ENCODE assay signal across 10 mouse cellular contexts in the genomic region with DNA sequence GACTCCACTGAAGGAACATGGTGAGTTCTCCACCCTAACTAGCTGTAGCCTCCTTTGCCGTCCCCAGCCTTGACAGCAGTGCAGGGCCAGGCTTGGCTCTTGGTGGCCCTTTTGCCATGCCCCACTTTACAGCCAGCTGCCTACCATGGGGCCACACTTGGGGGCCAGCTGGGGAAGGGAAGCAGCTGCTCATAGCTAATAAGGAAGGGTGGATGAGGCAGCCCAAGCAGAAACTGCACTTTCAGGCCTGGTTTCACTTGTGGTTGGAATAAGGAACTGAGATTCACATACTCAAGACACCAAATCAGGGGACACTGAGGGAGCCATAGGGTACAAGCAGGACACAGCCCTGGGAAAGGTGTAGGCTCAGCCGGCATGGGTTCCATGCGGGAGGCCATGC. TPM values are rescaled to one million over a fixed set of nuclear protein-coding genes. Genes with fewer than 3 reads are reported as not detected.
A peak's percentile ranks its signal among the peaks of the same experiment; 100 is the strongest.
DNase-seq lines count a peak whose midpoint lies in the region.
"Had no signal": no experiment of that assay in that cellular context is flagged by ENCODE, and none has a peak within 500 bp of the region (broad histone marks: within the 10 kb centered on the region; RNA-seq: fewer than 3 reads in every experiment).

No protein-coding gene starts in this region.

- peak; percentile 16 for DNase-seq in gastrocnemius, postnatal 4 days (ENCODE audit: low spot score in 2 of 2)
- no peak for DNase-seq in gastrocnemius, adult 18-20 months (ENCODE audit: low spot score)
- peak; percentile 18 for DNase-seq in thymus, postnatal 4 days
- DNase-seq in thymus, postnatal 14 days: no peak
- peak; percentile 62 for DNase-seq in lung, postnatal 36 days
- peak; percentile 84 for DNase-seq in splenic B cell, adult 2 months (ENCODE audit: low read depth, low spot score)
- no peak for DNase-seq in kidney, adult 18-20 months
- DNase-seq in kidney, adult 11 months: no peak
- DNase-seq: cerebellum, adult 11-12 months; right cerebral cortex, postnatal 14 days had no signal

- no peaks in the 10 kb centered on the region for H3K27me3 ChIP-seq in splenic B cell, adult 2 months (ENCODE audit: control insufficient read depth, insufficient read depth, low read length, poor library complexity, severe bottlenecking)

- H3K36me3 ChIP-seq in splenic B cell, adult 2 months (ENCODE audit: control insufficient read depth, insufficient read depth, low read length, poor library complexity, severe bottlenecking): peaks cover 16% of the 10 kb centered on the region

RNA-seq across cellular contexts. Expression of gene Pld4, which starts 1.6 kb away (rescaled TPM):
- total RNA-seq in gastrocnemius, postnatal 4 days (2021): 10 to 100 TPM; 12.5 TPM
- total RNA-seq in gastrocnemius, adult 18-20 months (2021): 1 to 10 TPM; 1.3 to 3.4 TPM

RNA-seq across cellular contexts. Expression of gene Ahnak2, which starts 40.4 kb away (rescaled TPM):
- 10 to 100 TPM; 26.7 to 32.1 TPM for total RNA-seq in gastrocnemius, postnatal 4 days (2021)
- 1 to 10 TPM; 7.2 to 7.8 TPM for total RNA-seq in gastrocnemius, adult 18-20 months (2021)

RNA-seq across cellular contexts. Expression of gene Cep170b, which starts 41.8 kb away (rescaled TPM):
- total RNA-seq in gastrocnemius, postnatal 4 days (2021): 10 to 100 TPM; 10.2 to 11.4 TPM
- 10 to 100 TPM in 1 of 2 experiments, 1 to 10 TPM in 1; 9.0 to 12.8 TPM for total RNA-seq in gastrocnemius, adult 18-20 months (2021)

RNA-seq across cellular contexts. Expression of gene Clba1, which starts 46.7 kb away (rescaled TPM):
- 1 to 10 TPM in 1 of 2 experiments, under 1 TPM in 1; 0.96 to 1.4 TPM for total RNA-seq in gastrocnemius, postnatal 4 days (2021)
- under 1 TPM; 0.34 to 0.57 TPM for total RNA-seq in gastrocnemius, adult 18-20 months (2021)

Comparison
In these comparisons a context has a peak if more than half of its experiments do, and no peak if none do; other contexts are left out.
1. DNase-seq: peak in gastrocnemius, postnatal 4 days (2 of 2), thymus, postnatal 4 days (single experiment), lung, postnatal 36 days (single experiment) and splenic B cell, adult 2 months (single experiment); none in gastrocnemius, adult 18-20 months (single experiment), thymus, postnatal 14 days (single experiment), kidney, adult 18-20 months (single experiment) and kidney, adult 11 months (single experiment).